Mouse (Mus musculus) urinary bladder, postnatal 4 days (tissue): Measurements from ENCODE around the gene Sytl1.

Experiments
- DNase-seq, 2 experiments: peaks; one replicate each; pipeline ENCODE4 v3.0.0; 2021 to 2022; ENCODE audit warnings: low spot score in 2 of 2

The Sytl1 gene

DNA sequence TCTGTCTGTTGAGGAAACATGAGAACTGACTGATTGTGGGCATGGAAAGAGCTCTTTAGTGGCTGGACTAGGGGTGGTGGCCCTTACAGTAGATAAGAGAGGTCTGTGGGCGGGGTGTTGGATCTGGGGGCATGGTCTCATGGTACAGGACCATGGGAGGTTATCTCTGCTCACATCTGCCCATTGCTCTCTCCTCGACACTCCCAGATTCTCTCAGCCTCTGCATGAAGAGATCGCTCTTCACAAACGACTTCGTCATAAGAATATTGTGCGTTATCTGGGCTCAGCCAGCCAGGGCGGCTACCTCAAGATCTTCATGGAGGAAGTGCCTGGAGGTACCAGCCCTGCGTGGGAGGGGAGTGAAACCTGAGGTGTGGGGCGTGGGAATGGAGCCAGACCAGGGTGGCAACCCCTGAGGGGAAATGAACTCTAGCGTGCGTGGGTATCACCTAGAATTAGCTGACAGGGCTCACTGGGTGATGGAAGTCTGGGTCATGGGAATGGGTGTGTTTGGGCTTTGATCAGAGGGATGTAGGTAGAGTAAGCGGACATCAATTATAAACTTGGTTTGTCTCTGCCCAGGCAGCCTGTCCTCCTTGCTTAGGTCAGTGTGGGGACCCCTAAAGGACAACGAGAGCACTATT lies 15.0 kb downstream of the Sytl1 start:
- no peak for DNase-seq

DNA sequence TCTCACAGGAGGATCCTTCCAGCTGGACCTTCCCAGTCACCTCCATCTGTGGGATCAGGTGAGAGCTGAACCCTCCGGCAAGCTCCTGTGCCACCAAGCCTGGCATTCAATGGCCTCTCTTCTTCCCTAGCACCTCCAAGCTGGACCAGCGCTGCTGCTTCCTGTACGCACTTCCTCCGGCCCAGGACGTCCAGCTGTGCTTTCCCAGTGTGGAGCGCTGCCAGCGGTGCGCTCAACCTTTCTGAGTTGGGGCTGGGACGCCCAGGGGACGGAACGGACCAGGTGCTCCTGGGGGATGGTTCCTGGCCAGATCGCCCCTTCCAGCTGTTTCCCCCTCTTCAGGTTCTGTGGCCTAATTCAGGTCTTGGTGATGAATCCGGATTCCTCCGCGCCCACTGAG lies 15.8 kb downstream of the Sytl1 start:
- no peak for DNase-seq

DNA sequence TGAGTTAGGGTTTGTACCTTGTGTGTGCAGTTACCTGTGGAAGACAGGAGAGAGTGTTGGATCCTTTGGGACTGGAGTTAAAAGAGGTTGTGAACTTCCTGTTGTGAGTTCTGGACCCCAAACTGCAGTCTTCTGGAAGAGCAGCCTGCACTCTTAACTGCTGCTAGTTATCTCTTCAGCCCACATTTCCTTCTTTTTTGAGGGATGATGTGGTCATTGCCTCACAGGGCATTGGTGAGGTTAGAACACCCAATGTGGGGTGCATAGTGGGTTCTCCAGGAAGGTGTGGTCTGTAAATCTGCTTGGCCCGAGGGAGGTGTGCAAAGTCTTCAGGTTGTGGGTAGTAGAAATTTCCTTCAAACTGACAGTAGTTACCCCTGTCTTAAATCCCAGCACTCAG lies 18.6 kb downstream of the Sytl1 start:
- DNase-seq, result no peak

DNA sequence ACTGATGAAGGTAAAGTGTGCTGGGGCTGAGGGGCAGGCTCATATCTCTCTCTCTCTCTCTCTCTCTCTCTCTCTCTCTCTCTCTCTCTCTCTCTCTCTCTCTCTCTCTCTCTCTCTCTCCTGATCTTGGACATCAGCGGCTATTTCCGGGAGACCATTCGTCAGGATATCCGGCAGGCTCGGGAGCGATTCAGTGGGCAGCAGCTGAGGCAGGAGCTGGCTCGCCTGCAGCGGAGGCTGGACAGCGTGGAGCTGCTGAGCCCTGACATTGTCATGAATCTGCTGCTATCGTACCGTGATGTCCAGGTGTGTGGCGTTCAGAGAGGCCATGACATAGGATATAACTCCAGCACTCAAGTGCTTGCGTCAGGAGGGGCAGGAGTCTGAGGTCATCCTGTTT lies 19.4 kb downstream of the Sytl1 start:
- no peak for DNase-seq

DNA sequence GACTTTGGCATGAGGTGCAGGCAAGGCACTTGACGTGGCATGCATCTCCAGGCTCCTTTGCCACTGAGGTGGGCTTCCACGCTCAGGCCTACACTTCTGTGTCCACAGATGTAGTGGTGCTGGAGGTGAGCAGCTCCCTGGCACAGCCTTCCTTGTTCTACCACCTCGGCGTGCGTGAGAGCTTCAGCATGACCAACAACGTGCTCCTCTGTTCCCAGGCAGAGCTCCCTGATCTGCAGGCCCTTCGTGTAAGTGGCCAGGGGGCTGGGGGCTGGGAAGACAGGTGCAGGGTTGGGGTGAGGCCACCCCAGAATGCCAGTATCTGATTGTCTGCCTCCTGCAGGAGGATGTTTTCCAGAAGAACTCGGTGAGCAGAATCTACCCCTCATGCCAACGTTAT lies 20.2 kb downstream of the Sytl1 start:
- DNase-seq, result no peak

DNA sequence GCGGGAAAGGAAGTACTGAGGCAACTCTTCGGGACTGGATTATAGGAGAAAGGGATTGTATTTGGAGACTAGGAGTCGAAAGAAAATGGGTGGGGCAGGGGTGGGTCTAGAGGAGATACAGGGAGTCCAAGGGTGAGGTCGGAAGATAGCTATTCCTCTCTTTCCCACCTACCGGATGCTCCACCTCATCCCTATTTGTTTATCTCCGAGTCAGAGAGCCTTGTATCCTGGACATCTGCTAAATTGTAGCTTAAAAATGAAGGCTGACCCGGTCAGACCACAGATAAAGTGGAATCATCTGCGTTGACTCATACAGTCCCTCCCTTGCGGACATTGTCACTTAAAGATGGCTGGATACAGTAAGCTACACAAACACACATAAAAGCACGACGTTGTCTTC lies 21.0 kb downstream of the Sytl1 start:
- no peak for DNase-seq

DNA sequence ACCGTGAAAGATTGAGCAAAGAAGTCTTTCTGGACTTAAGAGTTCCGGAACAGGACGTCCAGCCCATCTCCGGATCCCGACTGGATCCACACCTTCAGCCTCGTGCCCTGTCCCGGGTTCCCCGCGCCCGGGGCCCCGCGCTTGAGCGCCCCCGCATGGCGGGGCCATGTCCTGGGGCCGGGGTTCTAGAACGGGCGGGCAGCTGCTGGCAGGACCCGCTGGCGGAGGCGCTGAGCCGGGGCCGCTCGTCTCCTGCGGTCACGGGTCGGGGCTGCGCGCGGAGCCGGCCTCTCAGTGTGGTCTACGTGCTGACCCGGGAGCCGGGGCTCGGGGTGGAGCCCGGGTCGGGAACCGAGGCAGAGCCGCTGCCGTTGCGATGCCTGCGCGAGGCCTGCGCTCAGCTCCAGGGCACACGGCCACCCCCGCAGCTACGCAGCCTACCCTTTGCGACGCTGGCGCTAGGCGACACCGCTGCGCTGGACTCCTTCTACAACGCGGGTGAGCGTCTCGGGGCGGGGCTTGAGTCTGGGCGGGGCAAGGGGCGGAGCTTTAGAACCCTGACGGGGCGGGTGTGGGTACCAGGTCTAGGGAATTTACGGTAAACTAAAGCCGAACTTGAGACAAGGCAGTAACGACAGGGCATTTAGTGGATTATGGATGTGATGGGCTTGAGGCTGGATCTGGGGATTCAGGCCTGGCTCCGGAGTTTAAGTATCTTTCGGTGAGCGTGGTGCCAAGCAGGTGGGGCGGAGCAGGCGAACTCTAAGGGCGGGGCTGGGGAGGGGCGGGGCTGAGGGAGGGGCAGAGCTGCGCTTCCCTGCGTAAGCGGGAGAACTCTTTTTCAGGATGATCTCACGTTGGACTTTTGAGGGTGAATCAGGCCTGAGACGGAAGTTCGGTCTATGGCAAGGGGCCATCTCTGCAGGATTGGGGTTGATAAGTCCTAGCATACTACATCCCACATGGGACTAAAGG lies 21.7 kb downstream of the Sytl1 start:
- peak; percentile 86 to 92 for DNase-seq

DNA sequence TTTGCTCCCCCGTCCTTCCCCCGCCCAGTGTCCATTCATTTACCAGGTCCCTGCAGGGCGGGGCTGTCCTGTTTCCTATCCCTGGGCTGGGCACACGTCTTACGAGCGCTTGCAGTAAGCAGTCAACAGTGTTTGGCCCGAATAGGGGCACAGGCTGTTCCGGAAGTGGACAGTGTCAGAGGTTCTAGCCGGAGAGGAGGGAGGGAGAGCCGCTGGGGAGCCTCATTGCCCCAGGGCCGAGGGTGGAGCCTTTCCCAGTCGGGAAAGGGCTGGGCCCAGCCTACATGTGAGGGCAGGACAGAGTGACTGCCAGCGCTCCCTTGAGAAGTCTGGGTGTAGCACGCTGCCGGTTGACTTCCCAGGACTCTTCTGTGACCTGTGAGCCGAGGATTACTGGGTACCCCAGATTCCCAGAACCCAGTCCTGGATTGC lies 22.4 kb downstream of the Sytl1 start, which contains the start of gene Map3k6:
Map3k6 (plus strand) TSS at position 329 of the 432 bp plus-strand sequence.
- peak in 1 of 2 experiments; percentile 72 for DNase-seq

DNA sequence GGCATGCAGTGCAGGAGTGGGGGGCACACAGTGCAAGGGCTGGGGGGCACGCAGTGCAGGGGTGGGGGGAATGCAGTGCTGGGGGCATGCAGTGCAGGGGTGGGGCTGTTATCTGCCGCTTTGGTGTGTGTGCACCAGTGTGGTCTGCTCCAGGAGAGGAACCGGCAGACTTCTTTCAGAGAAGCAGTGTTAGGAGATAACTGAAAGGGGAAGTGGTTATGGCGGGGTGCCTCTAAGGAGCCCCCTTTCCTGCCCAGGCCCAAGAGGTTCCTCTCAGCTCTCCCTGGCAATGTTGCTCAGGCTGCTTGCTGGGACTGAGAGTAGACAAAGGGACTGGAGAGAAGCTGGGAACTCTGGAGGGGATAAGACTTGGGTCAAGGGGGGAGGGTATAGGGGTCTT lies 25.0 kb downstream of the Sytl1 start:
- DNase-seq, result no peak

DNA sequence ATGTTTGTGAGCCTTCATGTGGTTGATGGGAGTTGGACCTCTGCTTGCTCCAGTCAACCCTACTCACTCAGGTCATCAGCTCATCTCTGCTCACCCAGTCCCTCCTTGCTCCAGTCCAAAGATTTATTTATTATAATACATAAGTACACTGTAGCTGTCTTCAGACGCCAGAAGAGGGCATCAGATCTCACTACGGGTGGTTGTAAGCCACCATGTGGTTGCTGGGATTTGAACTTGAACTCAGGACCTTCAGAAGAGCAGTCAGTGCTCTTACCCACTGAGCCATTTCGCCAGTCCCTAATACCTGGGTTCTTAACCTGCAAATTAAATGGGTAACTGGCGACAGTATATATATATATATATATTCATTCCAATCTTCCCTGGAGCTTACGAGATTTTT lies 27.5 kb downstream of the Sytl1 start:
- DNase-seq, result no peak

DNA sequence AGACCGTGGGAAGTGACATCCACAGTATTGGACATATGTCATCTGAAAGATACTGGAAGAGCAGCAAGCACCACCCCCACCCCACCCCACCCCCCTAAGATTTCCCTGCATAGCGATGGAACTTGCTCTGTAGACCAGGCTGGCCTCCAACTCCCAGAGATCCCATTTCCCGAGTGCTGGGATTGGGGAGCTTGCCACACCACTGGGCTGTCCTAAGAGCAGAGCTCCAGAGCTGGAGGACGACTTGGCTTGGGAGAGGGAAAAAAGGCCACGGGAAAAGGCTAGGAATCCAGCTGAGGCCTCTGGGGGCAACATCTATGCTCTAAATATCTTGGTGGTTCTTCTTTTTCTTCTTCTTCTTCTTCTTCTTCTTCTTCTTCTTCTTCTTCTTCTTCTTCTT lies 28.1 kb downstream of the Sytl1 start:
- no peak for DNase-seq

DNA sequence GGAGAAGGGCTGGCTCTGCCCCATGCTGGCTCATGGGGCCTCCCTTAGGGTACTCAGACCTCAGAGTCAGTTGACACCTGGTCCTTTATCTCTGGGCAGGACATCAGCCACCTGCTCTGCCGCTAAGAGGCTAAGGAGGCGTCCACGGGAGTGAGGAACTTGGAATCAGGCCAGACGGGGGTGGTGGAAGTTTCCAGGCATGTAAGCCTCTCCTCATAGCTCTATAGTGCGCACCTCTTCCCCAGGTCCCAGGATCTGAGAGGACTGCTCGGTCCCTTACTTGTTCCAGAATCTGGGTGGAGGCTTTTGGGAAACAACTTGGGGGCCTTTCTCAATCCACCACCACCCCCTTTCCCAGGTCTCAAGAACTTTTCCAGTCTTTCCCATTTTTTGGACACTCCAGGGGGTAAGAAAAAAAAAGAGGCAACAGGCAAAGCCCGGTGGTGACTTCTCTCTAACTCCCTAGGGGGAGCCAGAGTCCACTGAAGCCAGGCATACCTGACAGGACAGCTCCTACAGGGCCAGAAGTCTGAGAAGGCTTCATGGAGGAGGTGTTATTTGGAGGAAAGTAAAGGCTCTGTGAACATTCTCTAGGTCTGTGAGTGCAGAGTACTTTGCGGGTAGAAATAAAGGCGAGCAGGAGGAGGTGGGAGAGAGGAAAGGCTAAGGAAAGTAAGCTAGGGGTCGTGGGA lies 29.5 kb downstream of the Sytl1 start:
- DNase-seq, result no peak

DNA sequence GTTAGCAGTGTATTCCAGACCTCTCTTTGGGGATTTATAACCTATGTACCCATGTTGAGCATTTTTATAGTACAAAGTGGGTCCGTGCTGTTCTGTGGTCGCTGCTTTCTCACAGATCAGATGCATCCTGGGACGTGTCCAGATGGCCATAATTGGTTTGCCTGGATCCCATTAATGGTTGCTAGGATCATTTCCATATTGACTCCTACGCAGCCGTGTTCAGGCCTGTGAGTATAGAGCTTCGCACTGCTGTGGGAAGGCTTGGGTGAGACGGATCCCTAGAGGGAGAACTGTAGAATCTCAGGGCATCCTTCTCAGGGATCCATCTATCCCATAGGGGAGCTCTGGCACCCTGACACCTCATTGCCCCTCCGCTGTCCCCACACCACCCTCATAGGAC lies 33.3 kb downstream of the Sytl1 start:
- DNase-seq, result no peak

DNA sequence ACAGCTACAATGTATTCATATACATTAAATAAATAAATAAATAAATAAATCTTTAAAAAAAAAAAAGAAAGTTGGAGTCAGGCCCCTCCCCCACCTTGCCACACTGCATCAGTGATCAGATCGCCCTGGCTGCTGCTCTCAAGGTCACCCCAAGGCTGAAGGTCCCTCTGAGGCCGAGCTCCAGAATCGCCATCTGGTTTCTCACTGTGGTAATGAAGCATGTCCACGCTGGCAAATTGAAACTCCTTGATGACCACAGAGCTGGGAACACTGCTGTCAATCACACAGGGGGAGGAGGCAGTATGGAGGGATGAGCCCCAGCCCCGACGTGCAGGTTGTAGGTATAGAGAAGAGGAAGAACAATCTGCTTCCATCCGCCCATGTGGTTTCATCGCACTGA lies 35.3 kb downstream of the Sytl1 start:
- DNase-seq, result no peak

DNA sequence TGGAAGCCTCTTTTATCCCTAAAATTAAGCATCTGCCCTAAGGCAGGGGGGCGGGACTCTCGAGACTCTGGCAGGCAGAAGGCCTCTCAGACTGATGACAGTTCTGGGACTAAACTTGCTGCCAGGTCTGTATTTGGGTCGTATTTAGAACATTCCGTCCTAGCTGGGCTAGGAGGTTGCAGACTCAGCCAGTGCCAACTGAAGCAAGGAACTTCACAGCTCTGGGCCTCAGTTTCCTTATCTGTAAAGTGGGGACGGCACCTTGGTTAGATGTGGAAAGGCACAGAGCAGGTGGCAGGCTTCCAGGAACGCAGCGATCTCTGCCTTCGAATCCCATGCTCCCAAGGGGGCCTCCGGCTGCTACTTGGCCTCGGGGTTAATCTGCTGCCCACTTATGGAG lies 36.8 kb downstream of the Sytl1 start:
- DNase-seq, result no peak

DNA sequence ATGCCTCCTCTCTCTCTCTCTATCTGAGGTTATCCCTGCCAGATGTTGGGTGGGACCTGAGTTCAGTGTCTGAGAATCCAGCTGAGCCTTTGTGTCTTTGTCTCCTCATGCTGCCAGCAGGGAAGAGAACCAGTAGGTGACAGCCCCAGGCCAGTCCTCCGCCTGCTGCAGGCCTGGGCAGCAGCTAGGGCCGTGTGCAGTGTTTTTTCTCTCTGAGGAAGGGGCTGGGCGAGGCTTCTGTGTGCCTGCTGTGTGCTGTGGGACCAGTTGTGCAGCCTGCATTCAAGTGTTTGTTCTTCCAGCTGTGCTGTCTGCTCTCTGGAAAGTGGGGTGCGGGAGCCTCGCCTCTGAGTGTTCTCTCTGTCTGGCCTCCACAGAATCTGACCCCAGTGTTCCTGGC lies 39.0 kb downstream of the Sytl1 start:
- no peak for DNase-seq

DNA sequence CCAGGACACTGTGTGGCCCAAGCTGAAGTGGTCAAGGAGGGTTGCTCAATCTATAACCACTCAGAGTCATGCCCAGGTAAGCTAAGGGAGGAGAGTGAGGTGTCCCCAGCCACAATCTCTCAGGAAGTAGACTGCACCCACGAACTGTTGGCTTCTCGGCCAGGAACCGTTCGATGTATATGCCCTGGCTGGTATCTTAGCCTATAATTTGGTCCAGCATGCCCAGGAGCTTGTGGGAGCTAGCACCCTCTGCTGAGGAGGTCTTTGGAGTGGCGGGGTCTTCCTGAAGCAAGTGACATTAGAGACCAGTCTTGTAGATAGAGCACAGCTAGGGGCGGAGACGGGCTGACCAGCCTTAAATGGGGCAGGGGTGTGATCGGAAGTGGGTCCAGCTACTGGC lies 41.2 kb downstream of the Sytl1 start:
- DNase-seq, result no peak

DNA sequence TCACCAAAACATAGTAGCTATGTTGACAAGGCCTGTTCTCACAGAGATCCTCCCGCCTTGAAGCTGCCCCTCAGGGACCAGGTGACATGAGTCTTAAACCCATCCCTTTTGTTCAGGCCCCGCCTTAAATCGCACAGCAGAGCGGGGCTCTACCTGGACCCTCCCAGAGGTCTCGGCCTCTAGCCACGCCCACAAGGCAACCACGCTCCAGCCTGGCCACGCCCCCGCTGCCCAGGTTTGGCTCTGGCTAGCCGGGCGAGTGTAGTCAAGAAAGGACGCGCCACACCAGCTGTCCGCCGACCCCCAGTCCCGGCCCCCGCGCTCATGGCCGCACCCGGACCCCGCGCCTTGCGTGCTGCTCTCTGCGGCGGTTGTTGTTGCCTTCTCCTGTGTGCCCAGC lies 42.3 kb downstream of the Sytl1 start:
- no peak for DNase-seq

DNA sequence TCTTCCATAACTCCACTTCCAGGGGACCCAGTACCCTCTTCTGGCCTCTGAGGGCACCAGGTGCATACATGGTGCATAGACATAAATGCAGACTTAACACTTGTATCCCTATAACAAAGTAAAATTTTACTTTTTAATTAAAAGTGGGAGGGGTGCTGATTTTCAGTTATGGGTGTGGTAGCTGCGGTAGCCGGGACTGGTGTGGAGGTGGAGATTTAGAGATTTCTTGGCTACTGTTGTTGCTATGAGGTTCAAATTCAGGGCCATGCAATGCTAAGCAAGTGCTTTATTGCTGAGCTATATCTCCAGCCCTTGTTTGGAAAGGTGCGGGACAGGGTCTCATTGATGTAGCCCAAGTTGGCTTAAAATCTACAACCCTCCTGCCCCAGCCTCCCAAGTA lies 44.2 kb downstream of the Sytl1 start:
- DNase-seq, result no peak

DNA sequence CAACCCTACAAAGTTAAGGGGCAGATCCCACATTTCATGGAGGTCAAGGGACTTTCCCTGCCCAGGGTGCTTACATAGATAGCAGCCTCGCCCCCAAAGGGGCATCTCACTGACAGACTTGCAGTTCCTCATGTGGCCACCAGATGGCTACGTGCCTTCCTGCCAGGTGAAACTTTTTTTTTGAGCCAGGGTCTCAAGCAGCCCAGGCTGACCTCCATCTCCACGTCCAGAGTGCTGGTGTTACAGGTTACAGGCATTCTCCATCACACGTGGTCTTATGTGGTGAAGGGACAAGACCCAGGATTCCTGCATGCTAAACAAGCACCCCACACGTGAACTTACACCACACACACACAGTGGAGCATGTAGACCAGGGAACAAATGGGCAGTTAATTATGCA lies 45.3 kb downstream of the Sytl1 start:
- DNase-seq, result no peak

DNA sequence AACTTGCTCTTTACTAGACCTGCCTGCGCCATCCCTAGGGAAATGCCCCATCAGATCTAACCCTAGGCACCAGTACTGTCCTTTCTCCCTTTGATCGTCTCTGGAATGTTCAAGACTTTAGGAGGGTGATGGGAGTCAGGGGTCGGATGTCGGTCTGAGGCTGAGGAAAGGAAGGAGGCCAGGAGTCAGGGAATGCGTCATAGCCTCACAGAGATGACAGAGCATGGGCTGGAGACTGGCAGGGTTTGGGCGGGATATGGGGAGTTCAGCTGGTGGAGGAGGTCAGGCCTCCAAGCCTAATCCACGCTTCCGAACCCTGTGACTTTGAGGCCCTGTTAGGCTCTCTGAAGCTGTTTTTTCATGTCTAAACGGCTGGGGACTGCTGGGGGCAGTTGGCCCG lies 49.3 kb downstream of the Sytl1 start:
- no peak for DNase-seq

DNA sequence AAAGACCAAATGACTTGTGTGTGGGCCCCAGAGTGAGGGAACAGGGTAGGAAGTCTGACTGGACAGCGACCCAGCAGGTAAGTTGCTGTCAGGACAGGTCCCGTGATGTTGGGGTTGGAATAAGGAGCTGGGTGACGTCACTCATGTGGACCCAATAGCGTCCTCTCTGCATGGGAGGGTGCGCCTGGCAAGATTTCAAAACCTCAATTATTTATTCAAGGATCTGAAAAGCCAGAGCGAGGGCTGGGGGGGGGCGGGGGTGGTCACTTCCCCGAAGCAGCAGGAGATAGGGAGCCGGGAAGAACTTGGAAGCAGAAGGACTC lies 49.7 kb downstream of the Sytl1 start:
- no peak for DNase-seq
